ENCODE assay signal across 8 mouse cellular contexts in the genomic region with DNA sequence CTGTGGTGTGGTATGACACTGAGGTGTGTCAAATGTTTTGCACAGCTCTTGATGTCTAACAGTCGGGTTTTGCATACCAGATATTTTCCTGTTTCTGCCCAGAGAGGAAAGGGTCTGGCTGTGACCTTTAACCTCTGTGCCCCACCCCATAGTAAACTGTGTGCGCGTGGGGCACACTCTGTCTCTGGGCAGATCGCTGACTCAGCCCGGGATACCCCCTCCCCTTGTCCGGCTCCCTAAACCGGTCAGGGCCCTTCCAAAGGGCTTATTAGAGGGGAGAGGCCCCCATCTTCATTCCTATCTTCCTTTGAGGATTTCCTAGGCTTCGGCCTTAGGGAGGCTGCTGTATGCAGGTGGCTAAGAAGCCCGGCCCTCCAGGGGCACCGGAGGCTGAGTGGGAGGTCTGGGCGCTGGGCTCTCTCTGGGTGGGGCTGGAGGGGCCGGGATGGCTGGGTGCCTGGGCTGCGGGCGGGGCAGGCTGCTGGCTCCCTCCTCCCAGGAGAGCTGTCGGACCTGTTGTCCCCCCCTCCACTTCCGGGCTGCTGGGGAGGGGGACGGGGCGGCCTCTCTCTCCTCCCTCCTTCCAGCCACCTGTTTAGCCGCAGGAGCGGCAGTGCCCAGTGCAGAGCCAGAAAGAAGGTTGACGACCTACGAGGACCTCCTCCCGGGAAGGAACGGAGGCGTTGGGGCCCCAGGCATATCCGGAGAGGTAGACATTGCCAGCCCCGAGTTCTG. TPM values are rescaled to one million over a fixed set of nuclear protein-coding genes. Genes with fewer than 3 reads are reported as not detected.
A peak's percentile ranks its signal among the peaks of the same experiment; 100 is the strongest.
DNase-seq lines count a peak whose midpoint lies in the region; ATAC-seq and TF ChIP-seq lines count a peak whose summit lies in the region.

Gene Phldb3, plus strand, starts transcription at position 620 of the 735 bp plus-strand sequence.

- peaks cover 12% of the 10 kb centered on the region for H3K9me3 ChIP-seq in E14TG2a.4 (ENCODE audit: low read length)
- H3K9me3 ChIP-seq in heart, embryonic 16.5 days (replicated peaks; ENCODE audit: control insufficient read depth, low read length): no peaks in the 10 kb centered on the region
- no peaks in the 10 kb centered on the region; the same call in 1 of the 2 replicates for H3K9me3 ChIP-seq in limb, embryonic 11.5 days (ENCODE audit: control insufficient read depth, low read length)
- 0 out of 2 replicates have a peak, but pooled peaks cover 4% of the 10 kb centered on the region for H3K9me3 ChIP-seq in midbrain, embryonic 10.5 days (replicated peaks)

- TF ChIP-seq CTCF in E14TG2a.4 (conservative IDR thresholded peaks at IDR 0.05; ENCODE audit: low read length): no peak

- peak within 1 kb of the TSS; percentile 74 for H3K4me3 ChIP-seq in E14TG2a.4 (replicated peaks; ENCODE audit: low read length)
- H3K4me3 ChIP-seq in heart, embryonic 16.5 days (ENCODE audit: low read length): peak within 1 kb of the TSS; percentile 52
- peak within 1 kb of the TSS; percentile 26 for H3K4me3 ChIP-seq in limb, embryonic 11.5 days (ENCODE audit: low read depth, low read length)
- H3K4me3 ChIP-seq in midbrain, embryonic 10.5 days: peak within 1 kb of the TSS; percentile 54

- H3K4me2 ChIP-seq in heart, embryonic 16.5 days (ENCODE audit: low read depth, low read length): peak within 1 kb of the TSS; percentile 66
- peak within 1 kb of the TSS; percentile 58 for H3K4me2 ChIP-seq in limb, embryonic 11.5 days (ENCODE audit: low read depth, severe bottlenecking)

- peak; percentile 66 for DNase-seq in 3134 (ENCODE audit: extremely low read depth, insufficient read length, low spot score)
- DNase-seq in limb, embryonic 11.5 days (ENCODE audit: low spot score): peak; percentile 38
- no peak for DNase-seq in midbrain, embryonic 10.5 days (ENCODE audit: low spot score)
- DNase-seq in thymus, adult 18-20 months: peak; percentile 59 to 70
- no peak for DNase-seq in embryo, embryonic 10.5 days (ENCODE audit: low spot score)
- no peak for DNase-seq in layer of hippocampus, adult 9-11 months

- 0 out of 2 replicates have a peak, but pooled peaks have one; percentile 14 for ATAC-seq in heart, embryonic 16.5 days (replicated peaks; ENCODE audit: extremely low read depth, insufficient read depth, low FRiP score)
- ATAC-seq in limb, embryonic 11.5 days (ENCODE audit: insufficient number of reproducible peaks, low FRiP score, low TSS enrichment, low read depth): peak; percentile 31; the same call in 1 of the 2 replicates

- H3K36me3 ChIP-seq in E14TG2a.4 (ENCODE audit: insufficient read depth, low read length): no peaks in the 10 kb centered on the region
- no peaks in the 10 kb centered on the region for H3K36me3 ChIP-seq in heart, embryonic 16.5 days (ENCODE audit: control insufficient read depth, insufficient read depth)
- no peaks in the 10 kb centered on the region for H3K36me3 ChIP-seq in limb, embryonic 11.5 days (ENCODE audit: control insufficient read depth, insufficient read depth, low read length)
- peaks cover 6% of the 10 kb centered on the region; the same call in 1 of the 2 replicates for H3K36me3 ChIP-seq in midbrain, embryonic 10.5 days

- peak within 1 kb of the TSS; percentile 27 for H3K9ac ChIP-seq in heart, embryonic 16.5 days (ENCODE audit: low read length)
- no peak within 1 kb of the TSS for H3K9ac ChIP-seq in limb, embryonic 11.5 days (ENCODE audit: low read length)

- 5% methylated on average over 27 of the region's 27 CpGs for WGBS in heart, embryonic 16.5 days
- 2% methylated on average over 27 of the region's 27 CpGs for WGBS in limb, embryonic 11.5 days
- WGBS in midbrain, embryonic 10.5 days: 3% methylated on average over 25 of the region's 27 CpGs

- peaks cover 56% of the 10 kb centered on the region for H3K27me3 ChIP-seq in E14TG2a.4 (ENCODE audit: insufficient read depth, low read length)
- peaks cover 32% of the 10 kb centered on the region for H3K27me3 ChIP-seq in heart, embryonic 16.5 days (ENCODE audit: control insufficient read depth, insufficient read depth, low read length)
- peaks cover 43% of the 10 kb centered on the region for H3K27me3 ChIP-seq in limb, embryonic 11.5 days (ENCODE audit: control insufficient read depth, insufficient read depth, low read length)
- H3K27me3 ChIP-seq in midbrain, embryonic 10.5 days (ENCODE audit: low read depth, poor library complexity, severe bottlenecking): peaks cover 74% of the 10 kb centered on the region

- H3K27ac ChIP-seq in heart, embryonic 16.5 days (ENCODE audit: low read length): peak within 1 kb of the TSS; percentile 28; the same call in 1 of the 2 replicates
- no peak within 1 kb of the TSS for H3K27ac ChIP-seq in limb, embryonic 11.5 days (replicated peaks; ENCODE audit: low read depth, low read length)
- peak within 1 kb of the TSS; percentile 23; the same call in 1 of the 2 replicates for H3K27ac ChIP-seq in midbrain, embryonic 10.5 days (replicated peaks)

- H3K4me1 ChIP-seq in E14TG2a.4 (replicated peaks; ENCODE audit: low read depth, low read length): peaks cover 66% of the 10 kb centered on the region
- peaks cover 12% of the 10 kb centered on the region for H3K4me1 ChIP-seq in heart, embryonic 16.5 days (ENCODE audit: control insufficient read depth, insufficient read depth, low read length)
- peaks cover 8% of the 10 kb centered on the region; the same call in 1 of the 2 replicates for H3K4me1 ChIP-seq in limb, embryonic 11.5 days (ENCODE audit: control insufficient read depth, insufficient read depth, low read length)
- peaks cover 30% of the 10 kb centered on the region for H3K4me1 ChIP-seq in midbrain, embryonic 10.5 days

RNA-seq across cellular contexts. Expression of gene Phldb3, which starts in this region (rescaled TPM):
- polyA plus RNA-seq in heart, embryonic 16.5 days (2015; fragmentation: Nextera tagmentation; extraction: Ambion mirVana): 0.09 and 0.17 TPM in 2 replicates
- polyA plus RNA-seq in limb, embryonic 11.5 days (2014; fragmentation: Nextera tagmentation; extraction: Ambion mirVana): 0.16 and 0.21 TPM in 2 replicates
- polyA plus RNA-seq in midbrain, embryonic 10.5 days (2016; fragmentation: Nextera tagmentation; extraction: Ambion mirVana): 0.05 TPM in 1 of 2 replicates, not detected in the other

Comparison
In these comparisons a context has a peak if more than half of its experiments do, and no peak if none do; other contexts are left out.
1. Peak in ATAC-seq, H3K4me3 ChIP-seq, H3K27ac ChIP-seq, H3K9ac ChIP-seq and H3K4me2 ChIP-seq in heart, embryonic 16.5 days; RNA of the gene not detected or under 1 TPM.
2. Peak in DNase-seq, ATAC-seq, H3K4me3 ChIP-seq and H3K4me2 ChIP-seq in limb, embryonic 11.5 days; RNA of the gene not detected or under 1 TPM.
3. DNase-seq: peak in 3134 (single experiment) and thymus, adult 18-20 months (2 of 2); none in midbrain, embryonic 10.5 days (single experiment), embryo, embryonic 10.5 days (single experiment) and layer of hippocampus, adult 9-11 months (single experiment).
4. Peak in every context shown above with its lines, with median percentiles within 50 percentile points of each other: H3K4me3 ChIP-seq.